Mouse (Mus musculus) small intestine, adult 2 months (tissue): ENCODE data around the gene Lims1.

Experiments
- CTCF ChIP-seq: fragments of 200-500 bp; IDR thresholded peaks from 2 replicates; pipeline ENCODE4 v1.5.1; 2012; ENCODE audit warnings: low read depth, mild to moderate bottlenecking, control low read depth, inconsistent platforms, low read length, moderate library complexity, mixed read lengths; ENCODE audit not compliant: insufficient replicate concordance, insufficient read length; ENCODE audit errors: extremely low read depth
- POLR2A ChIP-seq: fragments of 200-500 bp; IDR thresholded peaks from 2 replicates; pipeline ENCODE4 v1.6.1; 2012; ENCODE audit warnings: low read depth, mild to moderate bottlenecking, control low read depth, inconsistent platforms, low read length, moderate library complexity

GRCm38 (mm10) chr10:58370143-58370542 is 46.9 kb downstream of the Lims1 start:
- TF ChIP-seq CTCF = no peak
- no peak for TF ChIP-seq POLR2A
